Mouse (Mus musculus): Measurements from ENCODE around the gene Ndrg3.
"Not testable (repeated sequence)": the region's sequence is repeated elsewhere in the genome, so short reads cannot be mapped to it uniquely, and the experiment has no call there.

The Ndrg3 gene

GRCm38 (mm10) chr2:156998263-156998662 is 6.4 kb upstream of the Ndrg3 start:
- no peak for DNase-seq (ENCODE audit: low spot score in 2 of 2)

GRCm38 (mm10) chr2:156996576-156996975 is 4.7 kb upstream of the Ndrg3 start:
- DNase-seq (ENCODE audit: low spot score in 2 of 2) = peak; percentile 28 to 51

- DNase-seq (ENCODE audit: low spot score in 2 of 2) = peak in 1 of 2 experiments; percentile 35
Observed at GRCm38 (mm10) chr2:156990727-156991431, 977 bp downstream of the Ndrg3 start.

- DNase-seq (ENCODE audit: low spot score in 2 of 2) = no peak
Observed at GRCm38 (mm10) chr2:156987316-156987715, 4.5 kb downstream of the Ndrg3 start.

- DNase-seq (ENCODE audit: low spot score in 2 of 2) = no peak
Observed at GRCm38 (mm10) chr2:156982864-156983263, 9.0 kb downstream of the Ndrg3 start.

- DNase-seq (ENCODE audit: low spot score in 2 of 2) = no peak
Observed at GRCm38 (mm10) chr2:156981291-156981690, 10.6 kb downstream of the Ndrg3 start.

GRCm38 (mm10) chr2:156980059-156980458 is 11.8 kb downstream of the Ndrg3 start:
- DNase-seq (ENCODE audit: low spot score in 2 of 2) = no peak

GRCm38 (mm10) chr2:156976711-156977110 is 15.1 kb downstream of the Ndrg3 start:
- no peak for DNase-seq (ENCODE audit: low spot score in 2 of 2)

- DNase-seq (ENCODE audit: low spot score in 2 of 2) = peak; percentile 16 to 32
Observed at GRCm38 (mm10) chr2:156974967-156975366, 16.9 kb downstream of the Ndrg3 start.

GRCm38 (mm10) chr2:156973316-156974100 is 18.3 kb downstream of the Ndrg3 start:
- no peak for DNase-seq (ENCODE audit: low spot score in 2 of 2)

- peak; percentile 25 to 35 for DNase-seq (ENCODE audit: low spot score in 2 of 2)
Observed at GRCm38 (mm10) chr2:156970253-156970652, 21.6 kb downstream of the Ndrg3 start.

GRCm38 (mm10) chr2:156968501-156968900 is 23.4 kb downstream of the Ndrg3 start:
- no peak for DNase-seq (ENCODE audit: low spot score in 2 of 2)

- DNase-seq (ENCODE audit: low spot score in 2 of 2) = no peak
Observed at GRCm38 (mm10) chr2:156967388-156967787, 24.5 kb downstream of the Ndrg3 start.

GRCm38 (mm10) chr2:156963891-156964290 is 28.0 kb downstream of the Ndrg3 start:
- DNase-seq (ENCODE audit: low spot score in 2 of 2) = no peak

- DNase-seq (ENCODE audit: low spot score in 2 of 2) = no peak
Observed at GRCm38 (mm10) chr2:156958496-156959252, 33.2 kb downstream of the Ndrg3 start.

- no peak for DNase-seq (ENCODE audit: low spot score in 2 of 2)
Observed at GRCm38 (mm10) chr2:156957035-156957434, 34.8 kb downstream of the Ndrg3 start.

- DNase-seq (ENCODE audit: low spot score in 2 of 2) = no peak
Observed at GRCm38 (mm10) chr2:156956306-156956705, 35.5 kb downstream of the Ndrg3 start.

- no peak for DNase-seq (ENCODE audit: low spot score in 2 of 2)
Observed at GRCm38 (mm10) chr2:156954463-156954862, 37.4 kb downstream of the Ndrg3 start.

- DNase-seq (ENCODE audit: low spot score in 2 of 2) = no peak
Observed at GRCm38 (mm10) chr2:156951301-156952094, 40.4 kb downstream of the Ndrg3 start.

- no peak for DNase-seq (ENCODE audit: low spot score in 2 of 2)
Observed at GRCm38 (mm10) chr2:156950816-156951215, 41.0 kb downstream of the Ndrg3 start.

- DNase-seq (ENCODE audit: low spot score in 2 of 2) = not testable (repeated sequence)
Observed at GRCm38 (mm10) chr2:156941523-156941922, 50.3 kb downstream of the Ndrg3 start.

All from thymus, postnatal 10 days (tissue).